Mouse (Mus musculus) ovary, postnatal 14 days (tissue): Measurements from ENCODE around the gene Rspo3.
A peak's percentile ranks its signal among the peaks of the same experiment; 100 is the strongest.

Source experiments
- DNase-seq: peaks from one replicate; pipeline ENCODE4 v3.0.0; 2022; ENCODE audit warnings: low spot score

Rspo3 gene

DNA sequence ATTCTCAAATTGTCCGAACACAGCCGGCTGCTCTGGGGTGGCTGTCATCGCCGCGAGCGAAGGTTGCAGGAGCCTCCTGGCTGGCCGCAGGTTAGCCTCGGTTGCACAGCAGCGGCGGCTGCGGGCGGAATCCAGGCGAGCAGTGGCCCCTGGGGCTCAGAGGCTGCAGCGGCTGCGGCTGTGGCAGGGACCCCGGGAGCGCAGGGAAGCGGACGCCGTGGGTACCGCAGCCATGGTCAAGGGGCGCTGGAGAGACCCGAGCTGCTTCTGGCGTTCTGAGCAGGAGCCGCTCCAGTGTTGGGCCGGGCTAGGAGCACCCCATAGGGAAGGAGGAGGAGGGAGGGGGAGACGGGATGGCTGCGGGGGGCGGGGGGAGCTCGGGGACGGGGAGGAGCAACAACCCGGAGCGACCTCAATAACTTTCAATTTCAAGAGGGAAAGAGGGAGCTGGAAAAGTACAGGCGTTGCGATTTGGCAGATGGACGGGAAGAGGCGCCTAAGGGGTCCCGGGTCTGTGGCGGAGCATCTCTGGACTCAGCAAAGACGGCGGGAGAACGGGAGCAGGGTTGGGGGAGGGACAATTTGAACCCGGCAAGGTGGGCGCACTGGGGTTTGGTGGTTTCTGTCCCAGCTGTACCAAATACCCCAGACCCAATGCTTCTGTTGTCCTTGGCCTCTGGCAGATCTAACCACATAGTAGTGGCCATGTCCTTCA, at the start of gene Rspo3:
Gene Rspo3, minus strand, starts transcription at position 322 of the 715 bp plus-strand sequence.
- DNase-seq, result peak; percentile 22

- DNase-seq, result no peak
Observed at GRCm38 (mm10) chr10:29581940-29582339, 46.3 kb upstream of the Rspo3 start.

GRCm38 (mm10) chr10:29581476-29581875, 45.8 kb upstream of the Rspo3 start:
- DNase-seq, result no peak

- no peak for DNase-seq
Observed at GRCm38 (mm10) chr10:29555983-29556382, 20.3 kb upstream of the Rspo3 start.

- DNase-seq, result no peak
Observed at GRCm38 (mm10) chr10:29554365-29554764, 18.7 kb upstream of the Rspo3 start.

- DNase-seq, result no peak
Observed at GRCm38 (mm10) chr10:29542982-29543381, 7.3 kb upstream of the Rspo3 start.

DNA sequence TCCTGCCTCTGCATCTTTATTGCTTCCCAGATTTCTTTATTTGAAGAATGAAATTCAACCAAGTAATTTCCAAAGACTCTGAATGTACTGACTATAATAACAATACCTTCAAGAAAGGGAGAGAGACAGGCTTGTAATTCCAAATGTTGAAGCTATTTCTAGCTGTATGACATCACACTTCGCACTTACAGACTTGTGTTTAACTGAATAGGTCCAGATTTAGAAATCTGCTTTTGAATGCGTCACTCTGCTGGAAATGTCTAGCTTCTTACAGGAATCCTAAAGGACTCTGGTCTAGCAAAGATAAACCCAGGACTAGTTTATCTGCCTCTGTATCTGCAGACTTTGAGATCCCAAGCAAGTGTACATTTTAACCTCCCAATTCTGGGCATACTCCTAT, 3.8 kb upstream of the Rspo3 start:
- DNase-seq, result no peak

DNA sequence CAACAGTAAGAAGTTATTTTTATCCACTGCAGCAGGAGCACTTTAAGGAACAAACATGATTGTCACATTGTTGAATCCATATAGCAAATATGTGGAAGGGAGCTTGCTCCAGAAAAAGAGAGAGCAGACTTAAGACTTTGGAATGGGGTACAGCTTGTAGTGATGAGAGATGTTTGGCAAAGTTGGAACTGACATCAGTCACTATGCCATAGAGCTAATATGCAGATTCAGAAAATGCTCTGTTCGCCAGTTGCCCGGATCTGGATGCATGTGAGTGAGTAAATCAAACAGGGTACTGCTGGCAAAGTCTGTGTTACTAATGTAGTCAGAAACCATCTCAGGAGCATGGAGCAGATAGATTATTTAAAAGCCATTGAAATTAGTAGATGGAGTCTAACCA, 3.1 kb upstream of the Rspo3 start:
- DNase-seq, result no peak

GRCm38 (mm10) chr10:29534830-29535227, 838 bp downstream of the Rspo3 start:
- DNase-seq, result no peak

DNA sequence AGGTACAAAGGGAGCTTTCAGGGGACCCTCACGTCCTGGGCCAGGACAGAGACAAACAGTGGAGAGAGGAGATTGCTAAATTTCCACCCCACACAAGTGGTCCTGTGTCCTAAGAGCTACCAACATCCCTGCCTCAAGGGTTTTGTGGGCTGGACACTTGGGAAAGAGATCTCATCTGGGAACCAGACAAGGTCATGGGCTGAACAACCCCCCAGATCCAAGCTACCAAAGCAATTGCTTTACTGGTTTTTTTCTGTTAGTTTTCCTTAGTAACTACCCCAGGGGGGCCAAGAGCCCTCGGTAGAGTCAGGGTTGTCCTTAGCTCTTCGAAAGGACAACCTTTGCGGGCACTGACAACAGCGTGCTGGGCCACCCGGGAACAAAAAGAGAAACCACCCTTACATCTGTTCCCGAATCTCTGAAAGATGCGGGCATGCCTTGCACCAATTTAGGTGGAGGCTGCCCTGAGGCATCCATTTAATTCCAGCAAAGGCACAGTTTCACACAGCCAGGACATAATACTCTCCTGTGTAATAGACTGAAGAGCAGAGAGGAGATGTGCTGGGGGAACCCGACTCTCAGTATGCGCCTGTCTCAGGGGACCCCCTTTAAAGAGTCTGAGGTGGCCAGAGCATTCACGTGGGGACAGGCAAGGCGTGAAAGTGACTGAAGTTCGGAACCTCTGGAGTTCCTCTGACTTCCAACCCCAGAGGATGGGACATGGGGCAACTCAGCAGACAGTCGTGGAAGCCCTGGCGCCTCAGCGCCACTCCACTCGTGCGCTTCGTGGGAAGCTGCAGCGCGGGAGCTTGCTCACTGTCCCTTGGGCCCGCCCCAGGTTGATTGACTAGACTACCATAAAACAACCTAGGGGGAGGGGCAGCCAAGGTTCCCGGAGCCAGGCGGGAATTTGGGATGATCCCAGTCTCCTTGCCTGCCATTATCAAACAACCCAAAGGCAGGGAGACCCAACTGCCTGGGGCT, 1.5 kb downstream of the Rspo3 start:
- DNase-seq, result peak; percentile 7

DNA sequence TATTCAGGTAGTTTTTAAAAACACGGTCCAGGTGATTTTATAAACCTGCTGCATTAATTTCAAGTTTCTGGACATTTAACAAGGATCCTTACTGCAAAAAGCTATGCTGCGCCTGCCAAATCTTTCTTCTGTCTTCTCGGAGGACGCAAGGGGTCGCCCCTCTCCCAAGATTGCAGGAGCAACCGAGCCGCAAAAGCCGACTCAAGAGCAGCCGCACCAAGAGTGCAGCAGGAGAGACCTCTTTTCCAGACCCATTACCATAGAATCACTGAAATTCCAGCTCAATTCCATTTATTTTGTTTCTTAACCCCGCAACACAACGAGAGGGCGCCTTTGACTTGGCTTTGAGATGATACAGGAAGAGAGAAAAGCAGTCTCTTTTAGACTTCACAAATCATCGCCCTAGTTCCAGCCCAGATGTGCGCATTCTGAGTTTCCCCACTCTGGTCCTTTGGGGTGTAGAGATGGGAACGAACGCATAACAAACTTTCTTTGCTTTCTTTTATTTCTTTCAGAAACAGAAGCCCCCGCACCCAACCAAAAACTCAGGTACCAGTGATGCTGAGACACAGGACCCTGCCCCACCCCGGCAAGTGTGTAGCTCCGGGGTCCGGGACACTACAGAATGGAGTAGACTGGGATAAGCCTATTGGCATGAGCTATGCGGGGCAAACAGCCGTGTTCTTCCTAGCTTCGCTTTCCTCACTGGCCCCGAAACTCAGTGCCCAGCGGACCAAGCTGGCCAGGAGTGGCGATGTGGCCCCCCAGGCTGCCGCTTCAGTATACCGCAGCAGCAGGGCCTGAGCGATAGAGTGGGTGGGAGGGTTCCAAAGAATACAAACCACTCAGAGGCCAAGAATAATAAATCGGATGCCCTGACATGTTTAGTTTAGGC, 2.6 kb downstream of the Rspo3 start:
- DNase-seq, result peak; percentile 72

- DNase-seq, result no peak
Observed at GRCm38 (mm10) chr10:29513563-29513962, 22.1 kb downstream of the Rspo3 start.

DNA sequence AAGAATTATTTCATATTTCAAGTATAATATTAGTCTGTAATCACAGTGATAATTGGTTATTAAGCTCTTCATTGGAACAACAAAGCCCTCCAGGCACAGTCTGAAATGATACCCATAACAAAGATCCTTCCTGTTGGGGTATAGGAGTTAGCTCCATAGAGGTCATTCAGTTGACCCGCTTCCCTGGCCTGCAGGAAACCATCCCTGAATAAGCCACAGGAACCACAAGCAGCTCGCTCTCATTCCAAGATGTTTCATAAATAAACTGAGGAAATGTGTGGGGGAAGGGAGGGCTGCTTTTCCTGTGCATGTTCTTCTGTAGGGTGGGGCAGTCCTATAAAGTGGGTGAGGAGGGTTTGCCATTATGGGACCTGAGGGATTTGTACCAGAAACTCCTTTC, 27.5 kb downstream of the Rspo3 start:
- DNase-seq, result no peak

DNA sequence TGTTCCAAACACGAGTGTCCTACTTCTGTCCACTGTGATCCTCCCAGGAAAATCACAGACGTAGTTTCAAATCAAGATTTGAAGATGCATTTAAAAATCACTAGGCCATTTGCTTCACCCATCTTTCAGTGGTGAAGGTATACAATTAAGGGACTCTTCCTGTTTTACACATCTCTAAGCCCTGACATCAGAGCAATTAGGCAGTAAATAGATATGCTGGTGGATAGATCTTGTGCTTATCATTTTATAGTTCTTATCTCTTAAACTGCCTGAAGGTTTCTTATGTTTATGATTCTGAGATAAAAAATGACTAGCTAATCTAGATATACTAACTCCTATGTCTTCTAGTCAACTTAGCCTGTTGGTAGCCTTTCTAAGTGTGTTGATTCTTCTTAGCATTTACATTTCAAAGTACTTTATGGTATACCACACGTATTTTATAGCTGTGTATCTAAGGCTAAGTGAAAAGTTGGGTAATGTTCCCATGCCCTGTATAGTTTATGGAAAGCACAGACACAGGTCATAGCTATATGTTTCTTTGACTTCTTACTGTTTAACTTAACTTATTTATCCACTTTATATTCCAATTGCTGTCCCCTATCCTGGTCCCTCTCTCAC, 38.4 kb downstream of the Rspo3 start:
- DNase-seq, result no peak

- peak; percentile 22 for DNase-seq
Observed at GRCm38 (mm10) chr10:29493996-29494395, 41.7 kb downstream of the Rspo3 start.

GRCm38 (mm10) chr10:29480945-29481344, 54.7 kb downstream of the Rspo3 start:
- DNase-seq, result no peak

GRCm38 (mm10) chr10:29479401-29479800, 56.3 kb downstream of the Rspo3 start:
- no peak for DNase-seq

GRCm38 (mm10) chr10:29470454-29470853, 65.2 kb downstream of the Rspo3 start:
- no peak for DNase-seq

DNA sequence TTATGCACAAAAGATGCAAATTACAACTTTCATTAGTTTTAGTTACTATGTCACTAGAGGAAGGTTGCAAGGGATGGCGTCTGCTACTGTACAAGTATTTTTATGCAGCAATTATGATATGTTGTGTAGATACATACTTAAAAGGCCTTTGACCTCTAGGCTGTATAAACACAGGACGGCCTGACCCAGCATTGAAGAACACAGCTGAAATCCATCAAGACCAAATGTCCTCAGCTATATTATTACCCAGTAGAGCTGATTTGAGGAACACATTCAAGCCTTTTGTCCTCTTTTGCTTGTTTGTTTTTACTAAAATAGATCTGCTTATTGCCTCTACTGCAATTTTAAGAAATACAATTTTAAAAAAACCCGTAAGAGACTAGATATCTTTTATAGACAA, 75.6 kb downstream of the Rspo3 start:
- DNase-seq, result no peak

DNA sequence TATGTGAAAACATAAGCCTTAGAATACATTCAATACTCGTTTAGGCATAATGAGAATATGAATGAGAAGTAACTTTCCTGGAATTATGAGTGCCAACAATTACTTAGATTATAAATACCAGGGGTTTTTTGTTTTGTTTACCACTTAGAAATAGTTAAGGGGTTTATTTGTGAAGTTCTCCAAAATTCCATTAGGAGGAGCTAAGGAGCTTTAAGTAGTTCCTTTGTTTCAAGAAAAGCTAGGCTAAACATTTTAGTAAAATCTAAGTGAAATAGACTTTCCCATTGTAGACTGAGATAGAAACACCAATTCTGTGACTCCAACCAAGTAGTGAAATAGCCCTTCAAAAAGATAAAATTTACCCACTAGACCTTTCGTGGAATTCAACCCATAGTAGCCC, 76.0 kb downstream of the Rspo3 start:
- DNase-seq, result no peak

DNA sequence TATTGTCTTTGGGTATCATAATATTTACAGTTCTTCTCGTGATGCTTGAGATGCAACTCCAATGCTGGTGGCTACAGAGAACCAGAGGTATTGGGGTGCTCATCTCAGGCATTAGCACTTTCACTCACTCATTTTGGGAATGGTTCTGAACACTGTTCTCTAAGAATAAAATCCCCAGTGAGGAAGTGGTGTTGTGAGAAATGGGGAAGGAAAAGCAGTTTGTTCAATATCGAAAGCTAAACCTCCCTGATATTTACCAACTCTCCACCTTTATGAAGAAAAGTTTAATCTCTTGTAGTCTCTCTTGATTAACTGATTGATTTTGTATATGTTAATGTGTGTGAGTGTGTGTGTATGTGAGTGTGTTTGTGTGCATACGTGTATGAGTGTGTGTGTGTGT, 90.6 kb downstream of the Rspo3 start:
- no peak for DNase-seq

- no peak for DNase-seq
Observed at GRCm38 (mm10) chr10:29441297-29441696, 94.4 kb downstream of the Rspo3 start.
